Mouse (Mus musculus): ENCODE data around the gene B3gnt9. TPM values are rescaled to one million over a fixed set of nuclear protein-coding genes. Genes with fewer than 3 reads are reported as not detected.

The B3gnt9 gene
- total RNA-seq, 4 experiments from 2014 or later = 2.5 to 3.8 (median 3.4) TPM

- DNase-seq (ENCODE audit: low spot score) = no peak
Observed at GRCm38 (mm10) chr8:105282239-105282638, 27.3 kb upstream of the B3gnt9 start.

GRCm38 (mm10) chr8:105281821-105282220 is 26.9 kb upstream of the B3gnt9 start:
- no peak for DNase-seq (ENCODE audit: low spot score)

GRCm38 (mm10) chr8:105280567-105280966 is 25.6 kb upstream of the B3gnt9 start:
- no peak for DNase-seq (ENCODE audit: low spot score)

- peak; percentile 72 for DNase-seq (ENCODE audit: low spot score)
Observed at GRCm38 (mm10) chr8:105278911-105279334, 24.0 kb upstream of the B3gnt9 start.

- DNase-seq (ENCODE audit: low spot score) = no peak
Observed at GRCm38 (mm10) chr8:105276292-105277120, 21.6 kb upstream of the B3gnt9 start.

GRCm38 (mm10) chr8:105275840-105276239 is 20.9 kb upstream of the B3gnt9 start, which contains the start of gene Nol3:
TSS of gene Nol3 (plus strand) at chr8:105276140.
- DNase-seq (ENCODE audit: low spot score) = no peak

GRCm38 (mm10) chr8:105275387-105275786 is 20.4 kb upstream of the B3gnt9 start:
- DNase-seq (ENCODE audit: low spot score) = no peak

DNA sequence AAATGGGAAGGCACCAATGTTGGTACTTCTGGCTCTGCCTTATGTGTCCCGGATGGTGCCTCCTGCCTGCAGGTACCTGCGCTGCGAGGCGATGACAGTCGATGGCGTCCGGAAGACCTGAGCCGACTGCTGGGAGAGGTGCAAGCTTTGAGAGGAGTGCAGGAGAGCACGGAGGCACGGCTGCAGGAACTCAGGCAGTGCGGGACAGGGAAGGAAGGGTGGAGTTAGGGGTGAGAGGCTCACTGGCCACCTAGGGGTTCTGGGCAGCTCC is 15.9 kb upstream of the B3gnt9 start:
- no peak for DNase-seq (ENCODE audit: low spot score)

DNA sequence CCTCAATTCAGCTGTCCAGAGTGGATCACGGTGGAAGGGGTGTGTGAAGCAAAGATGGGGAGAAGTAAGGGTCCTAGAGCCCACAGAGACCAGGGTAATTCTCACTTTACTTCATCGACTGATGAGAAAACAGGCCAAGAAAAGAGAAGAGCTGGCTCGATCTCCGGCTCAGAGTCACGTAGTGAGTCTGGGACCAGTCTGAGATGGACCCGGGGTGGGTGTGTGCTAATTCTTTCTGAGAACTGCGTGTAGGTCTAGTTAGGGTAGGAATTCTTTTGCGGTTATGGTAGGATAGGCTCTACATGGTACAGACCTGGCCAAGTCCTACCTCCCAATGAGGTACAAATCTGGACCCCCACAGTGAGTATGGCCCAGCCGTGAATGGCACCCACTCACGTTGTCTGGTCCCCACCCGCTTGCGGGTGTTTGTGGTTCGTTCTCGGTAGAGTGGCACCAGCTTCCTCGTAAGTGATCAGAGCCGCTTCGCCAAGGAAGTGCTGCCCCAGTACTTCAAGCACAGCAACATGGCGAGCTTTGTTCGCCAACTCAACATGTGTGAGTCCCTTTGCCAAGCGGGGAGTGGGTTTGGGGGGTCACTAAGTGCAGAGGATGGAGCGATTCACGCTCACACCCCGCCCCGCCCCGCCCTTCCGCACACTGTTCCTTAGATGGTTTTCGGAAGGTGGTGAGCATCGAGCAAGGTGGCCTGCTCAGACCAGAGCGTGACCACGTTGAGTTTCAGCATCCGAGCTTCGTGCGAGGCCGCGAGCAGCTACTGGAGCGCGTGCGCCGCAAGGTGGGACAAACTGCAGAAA is 15.4 kb upstream of the B3gnt9 start:
- DNase-seq (ENCODE audit: low spot score) = no peak

DNA sequence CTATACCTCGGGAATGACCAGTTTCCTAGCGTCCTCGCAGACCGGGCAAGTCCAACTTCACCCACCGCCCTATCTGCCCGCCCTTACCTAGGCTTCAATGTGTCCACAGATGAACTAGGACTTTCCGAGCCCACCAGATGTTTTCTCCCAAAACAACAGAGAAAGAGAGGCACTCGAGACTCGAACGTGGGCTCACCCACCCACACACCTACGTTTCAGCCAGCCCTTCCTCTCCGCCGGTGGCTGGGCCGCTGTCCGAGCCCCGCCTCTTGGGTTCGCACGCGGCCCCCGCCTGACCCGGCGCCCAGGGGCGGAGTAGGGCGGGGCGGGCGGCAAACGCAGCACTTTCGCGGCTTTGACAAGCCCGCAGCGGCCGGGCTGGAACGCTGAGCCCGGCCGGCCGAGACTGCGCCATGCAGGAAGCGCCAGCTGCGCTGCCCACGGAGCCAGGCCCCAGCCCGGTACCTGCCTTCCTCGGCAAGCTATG is 14.6 kb upstream of the B3gnt9 start, which contains the start of gene Hsf4:
Hsf4 (plus strand) TSS at position 341 of the 487 bp plus-strand sequence.
- peak; percentile 53 for DNase-seq (ENCODE audit: low spot score)

DNA sequence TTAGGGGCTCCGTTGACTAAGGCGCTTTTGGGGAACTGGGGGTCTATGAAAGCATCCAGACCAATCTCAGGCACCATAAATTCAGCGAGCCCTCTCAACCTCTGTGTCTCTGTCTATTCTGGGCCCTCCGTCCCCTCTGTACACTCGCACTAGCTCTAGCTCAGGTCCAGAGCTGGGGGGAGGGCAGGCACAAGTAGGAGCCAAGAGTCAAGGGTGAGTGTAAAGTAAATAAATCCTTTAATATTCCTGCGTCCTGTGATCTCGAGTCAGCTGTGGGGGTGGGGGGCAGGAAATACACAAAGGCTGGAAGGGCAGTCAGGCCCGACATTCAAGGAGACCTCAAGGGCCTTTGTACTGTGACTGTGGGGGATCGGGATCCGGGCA is 14.1 kb upstream of the B3gnt9 start:
- DNase-seq (ENCODE audit: low spot score) = no peak

GRCm38 (mm10) chr8:105268342-105269074 is 13.6 kb upstream of the B3gnt9 start:
- DNase-seq (ENCODE audit: low spot score) = no peak

DNA sequence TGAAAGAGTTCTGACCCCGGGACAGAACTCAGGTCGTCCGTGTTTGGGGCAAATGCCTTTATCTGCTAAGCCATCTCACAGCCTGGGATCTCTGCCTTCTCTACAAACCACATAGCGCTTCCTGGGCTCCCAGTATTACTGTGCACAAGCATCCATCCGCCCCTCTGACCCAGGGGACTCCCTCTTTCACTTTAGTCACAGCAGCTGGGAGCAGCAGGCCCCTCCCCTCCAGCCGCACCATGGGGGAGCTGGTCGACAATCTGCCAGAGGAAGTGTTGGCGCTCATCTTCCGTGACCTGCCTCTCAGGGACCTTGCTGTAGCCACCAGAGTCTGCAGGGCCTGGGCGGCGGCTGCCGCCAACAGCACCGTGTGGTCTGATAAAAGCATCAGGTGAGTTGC is 11.8 kb upstream of the B3gnt9 start:
- no peak for DNase-seq (ENCODE audit: low spot score)

GRCm38 (mm10) chr8:105265128-105265527 is 10.2 kb upstream of the B3gnt9 start:
- DNase-seq (ENCODE audit: low spot score) = no peak

DNA sequence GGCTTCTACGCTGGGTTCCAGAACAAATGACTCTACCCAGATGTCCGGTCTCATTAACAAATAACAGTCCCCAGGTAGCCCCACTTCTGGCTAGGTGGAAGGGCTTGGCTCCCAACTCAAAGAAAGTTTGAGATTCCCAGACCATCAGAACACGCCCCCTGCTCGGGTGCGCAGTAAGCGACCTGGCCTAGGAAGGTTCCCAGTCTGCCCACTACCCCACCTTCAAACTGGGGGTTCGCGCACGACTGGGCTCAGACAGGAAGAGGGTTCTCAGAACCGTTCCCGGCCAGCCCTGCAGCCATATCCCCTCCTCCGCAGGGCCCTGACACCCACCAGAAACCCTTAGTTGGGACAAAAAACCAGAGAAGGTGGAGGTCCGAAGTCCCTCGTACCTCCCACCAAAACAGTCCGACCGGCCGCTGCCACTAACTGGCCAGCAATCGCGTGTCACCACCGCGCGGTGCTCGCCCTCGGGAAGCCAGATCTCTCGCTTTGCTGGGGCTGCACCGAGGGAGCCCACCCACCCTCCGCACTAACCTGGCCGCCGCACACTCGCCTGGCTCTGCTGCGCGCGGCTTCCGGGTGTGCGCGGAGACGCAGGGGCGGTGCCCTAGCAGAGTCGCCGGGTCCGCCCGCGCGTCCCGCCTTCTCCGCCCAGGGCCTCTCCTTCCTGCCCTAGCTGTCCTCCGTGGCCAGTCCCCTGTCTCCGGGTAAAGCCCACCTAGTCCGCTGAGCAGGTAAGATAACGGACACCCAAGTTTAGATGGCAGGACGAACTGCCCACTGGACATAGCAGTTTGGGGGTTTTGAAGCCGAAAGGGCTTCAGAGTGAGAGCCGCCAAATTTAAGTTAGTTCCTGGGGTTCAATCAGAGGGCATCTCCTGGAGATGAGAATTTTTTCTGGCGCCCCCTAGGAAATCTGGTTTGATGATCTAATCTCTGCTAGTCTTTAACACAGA is 9.3 kb upstream of the B3gnt9 start, which contains the start of the genes Tradd and Fbxl8:
Tradd (minus strand) TSS at position 586 of the 959 bp plus-strand sequence.
Fbxl8 (plus strand) TSS at position 625 of the 959 bp plus-strand sequence.
- peak; percentile 78 for DNase-seq (ENCODE audit: low spot score)

DNA sequence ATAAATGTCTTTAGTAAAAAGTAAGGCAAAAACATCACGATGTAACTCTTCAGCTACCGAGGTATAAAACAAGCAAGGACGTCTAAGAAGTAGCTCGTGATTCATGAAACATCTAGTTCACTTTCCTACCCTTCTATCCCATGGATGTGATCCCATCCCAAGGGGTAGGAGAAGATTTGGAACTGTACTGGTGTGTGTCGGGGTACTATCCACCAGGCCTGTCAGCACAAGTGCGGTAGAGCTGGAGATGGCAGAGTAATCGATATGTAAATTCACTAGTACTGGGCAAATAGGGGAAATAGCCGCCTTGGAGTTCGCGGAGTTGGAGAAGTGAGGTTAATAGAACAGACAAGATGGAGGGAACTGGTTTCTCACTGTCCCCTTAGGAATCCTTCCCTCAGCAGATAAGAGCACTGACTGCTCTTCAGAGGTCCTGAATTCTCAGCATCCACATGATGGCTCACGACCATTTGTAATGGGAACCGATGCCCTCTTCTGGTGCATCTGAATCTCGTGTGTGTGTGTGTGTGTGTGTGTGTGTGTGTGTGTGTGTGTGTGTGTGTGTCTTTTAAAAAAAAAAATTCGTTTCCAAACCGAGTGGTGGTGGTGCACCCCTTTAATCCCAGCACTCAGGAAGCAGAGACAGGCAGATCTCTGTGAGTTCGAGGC is 8.4 kb upstream of the B3gnt9 start:
- DNase-seq (ENCODE audit: low spot score) = no peak

GRCm38 (mm10) chr8:105261326-105261980 is 6.5 kb upstream of the B3gnt9 start:
- DNase-seq (ENCODE audit: low spot score) = no peak

GRCm38 (mm10) chr8:105260371-105261099 is 5.6 kb upstream of the B3gnt9 start:
- no peak for DNase-seq (ENCODE audit: low spot score)

Data from heart, adult 8-10 months (tissue).